Mouse (Mus musculus) bone marrow, adult 2 months (tissue): ENCODE measurements around the gene Clca2.

Experiments used
- CTCF ChIP-seq: fragments of 200-500 bp; IDR thresholded peaks from 2 replicates; pipeline ENCODE4 v1.5.1; 2011; ENCODE audit warnings: low read length, control low read depth; ENCODE audit not compliant: control insufficient read depth, insufficient read depth
- POLR2A ChIP-seq: fragments of 200-500 bp; IDR thresholded peaks from 2 replicates; pipeline ENCODE4 v1.6.1; 2011; ENCODE audit warnings: low read depth, mild to moderate bottlenecking, control low read depth, low read length, borderline replicate concordance; ENCODE audit not compliant: control insufficient read depth

DNA sequence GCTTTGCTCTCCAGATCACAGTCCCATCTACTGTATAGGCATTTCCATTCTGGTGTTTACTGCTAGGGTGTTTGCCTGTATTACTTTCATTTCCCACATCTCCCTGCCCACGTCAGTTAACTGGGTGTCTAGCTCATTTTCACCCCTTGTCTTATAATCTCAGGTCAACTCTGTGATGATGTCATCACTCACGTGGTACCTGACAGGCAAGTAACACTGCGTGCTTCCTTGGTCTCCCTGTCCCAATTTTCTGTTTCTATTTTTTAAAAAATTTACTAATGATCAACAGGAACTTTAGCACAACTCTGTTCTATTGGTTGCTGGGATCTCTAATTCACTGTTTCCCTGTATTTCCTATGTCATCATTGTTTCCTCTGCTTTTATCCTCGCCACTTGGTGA, 30.3 kb downstream of the Clca2 start:
- TF ChIP-seq CTCF, result no peak
- TF ChIP-seq POLR2A, result no peak
